Comparison of ENCODE assay signal across 8 mouse cellular contexts in genomic region chr1:181793541-181793940, GRCm38 (mm10). TPM values are rescaled to one million over a fixed set of nuclear protein-coding genes. Genes with fewer than 3 reads are reported as not detected.
DNase-seq lines count a peak whose midpoint lies in the region; ATAC-seq lines count a peak whose summit lies in the region.

No protein-coding gene starts in this region.

- no peak overlapping the region for H3K27ac ChIP-seq in embryonic facial prominence, embryonic 11.5 days (replicated peaks; ENCODE audit: low read depth, low read length)
- no peak overlapping the region for H3K27ac ChIP-seq in embryonic facial prominence, embryonic 10.5 days (replicated peaks)
- peak overlapping the region; percentile 59 for H3K27ac ChIP-seq in heart, embryonic 15.5 days
- H3K27ac ChIP-seq in forebrain, embryonic 11.5 days (ENCODE audit: low read depth, low read length) = no peak overlapping the region

- no peak overlapping the region for H3K4me3 ChIP-seq in embryonic facial prominence, embryonic 11.5 days (ENCODE audit: low read depth, low read length)
- H3K4me3 ChIP-seq in embryonic facial prominence, embryonic 10.5 days = no peak overlapping the region
- H3K4me3 ChIP-seq in heart, embryonic 15.5 days = no peak overlapping the region
- H3K4me3 ChIP-seq in forebrain, embryonic 11.5 days (ENCODE audit: low read depth, low read length) = no peak overlapping the region

- WGBS in embryonic facial prominence, embryonic 11.5 days = 49% methylated on average over 2 of the region's 2 CpGs
- 51% methylated on average over 2 of the region's 2 CpGs for WGBS in embryonic facial prominence, embryonic 10.5 days
- 40% methylated on average over 2 of the region's 2 CpGs for WGBS in heart, embryonic 15.5 days
- 79% methylated on average over 2 of the region's 2 CpGs for WGBS in forebrain, embryonic 11.5 days

- no peak for ATAC-seq in embryonic facial prominence, embryonic 11.5 days (replicated peaks; ENCODE audit: insufficient number of reproducible peaks, low FRiP score, low TSS enrichment, low read depth)
- ATAC-seq in heart, embryonic 15.5 days (replicated peaks; ENCODE audit: insufficient number of reproducible peaks, insufficient read depth, low FRiP score, low read depth) = peak; percentile 80
- no peak for ATAC-seq in forebrain, embryonic 11.5 days (replicated peaks; ENCODE audit: low FRiP score)

- no peaks in the 10 kb centered on the region for H3K36me3 ChIP-seq in embryonic facial prominence, embryonic 11.5 days (replicated peaks; ENCODE audit: control insufficient read depth, insufficient read depth, low read depth, low read length)
- H3K36me3 ChIP-seq in embryonic facial prominence, embryonic 10.5 days (replicated peaks) = no peaks in the 10 kb centered on the region
- no peaks in the 10 kb centered on the region for H3K36me3 ChIP-seq in heart, embryonic 15.5 days
- H3K36me3 ChIP-seq in forebrain, embryonic 11.5 days (ENCODE audit: control insufficient read depth, insufficient read depth, low read length) = no peaks in the 10 kb centered on the region

- no peaks in the 10 kb centered on the region for H3K27me3 ChIP-seq in embryonic facial prominence, embryonic 11.5 days (ENCODE audit: control insufficient read depth, insufficient read depth, low read length)
- no peaks in the 10 kb centered on the region for H3K27me3 ChIP-seq in embryonic facial prominence, embryonic 10.5 days (replicated peaks; ENCODE audit: low read depth, poor library complexity, severe bottlenecking)
- H3K27me3 ChIP-seq in heart, embryonic 15.5 days = no peaks in the 10 kb centered on the region
- H3K27me3 ChIP-seq in forebrain, embryonic 11.5 days (ENCODE audit: control insufficient read depth, insufficient read depth, low read length) = no peaks in the 10 kb centered on the region

- H3K4me2 ChIP-seq in embryonic facial prominence, embryonic 11.5 days (ENCODE audit: low read depth, low read length) = no peak overlapping the region
- H3K4me2 ChIP-seq in heart, embryonic 15.5 days = no peak overlapping the region
- H3K4me2 ChIP-seq in forebrain, embryonic 11.5 days (ENCODE audit: low read depth, low read length, severe bottlenecking) = no peak overlapping the region

- no peaks in the 10 kb centered on the region for H3K4me1 ChIP-seq in embryonic facial prominence, embryonic 11.5 days (ENCODE audit: control insufficient read depth, insufficient read depth, low read length)
- H3K4me1 ChIP-seq in embryonic facial prominence, embryonic 10.5 days = no peaks in the 10 kb centered on the region
- peaks cover 4% of the 10 kb centered on the region for H3K4me1 ChIP-seq in heart, embryonic 15.5 days (replicated peaks)
- H3K4me1 ChIP-seq in forebrain, embryonic 11.5 days (replicated peaks; ENCODE audit: control insufficient read depth, insufficient read depth, low read length) = no peaks in the 10 kb centered on the region

- DNase-seq in embryonic facial prominence, embryonic 11.5 days (ENCODE audit: low spot score) = peak; percentile 9
- no peak for DNase-seq in embryonic facial prominence, embryonic 10.5 days (ENCODE audit: low spot score)
- peak; percentile 49 for DNase-seq in adipocyte (ENCODE audit: low spot score)
- peak; percentile 15 to 18 for DNase-seq in left cerebral cortex, postnatal 25 days (ENCODE audit: low spot score in 2 of 2)
- DNase-seq in yolk sac, embryonic 10.5 days (ENCODE audit: low spot score) = peak; percentile 9
- no peak for DNase-seq in forebrain, embryonic 11.5 days (ENCODE audit: low spot score)
- DNase-seq in cerebellum, adult 8-10 months = no peak

- intact Hi-C loops in left cerebral cortex, postnatal 25 days (cut with DNase I) = no loop called here

- H3K9me3 ChIP-seq in embryonic facial prominence, embryonic 11.5 days (replicated peaks; ENCODE audit: control insufficient read depth, low read length) = no peaks in the 10 kb centered on the region
- H3K9me3 ChIP-seq in embryonic facial prominence, embryonic 10.5 days = no peaks in the 10 kb centered on the region
- H3K9me3 ChIP-seq in heart, embryonic 15.5 days (replicated peaks) = no peaks in the 10 kb centered on the region
- no peaks in the 10 kb centered on the region for H3K9me3 ChIP-seq in forebrain, embryonic 11.5 days (ENCODE audit: control insufficient read depth, low read length)

- no peak overlapping the region for H3K9ac ChIP-seq in embryonic facial prominence, embryonic 11.5 days (replicated peaks; ENCODE audit: low read length)
- H3K9ac ChIP-seq in heart, embryonic 15.5 days = no peak overlapping the region
- H3K9ac ChIP-seq in forebrain, embryonic 11.5 days (ENCODE audit: low read length) = no peak overlapping the region

RNA-seq across cellular contexts. Expression of gene Lbr, which starts 49.3 kb away (rescaled TPM):
- 166 and 181 TPM in 2 replicates for polyA plus RNA-seq in embryonic facial prominence, embryonic 11.5 days (2014; fragmentation: Nextera tagmentation; extraction: Ambion mirVana)
- polyA plus RNA-seq in embryonic facial prominence, embryonic 10.5 days (2016; fragmentation: Nextera tagmentation; extraction: Ambion mirVana) = 158 and 172 TPM in 2 replicates
- 55.7 and 74.5 TPM in 2 replicates for polyA plus RNA-seq in heart, embryonic 15.5 days (2015; fragmentation: Nextera tagmentation; extraction: Ambion mirVana)
- total RNA-seq in left cerebral cortex, postnatal 25 days (2021) = 10 to 100 TPM; 12.7 to 12.9 TPM
- polyA plus RNA-seq in forebrain, embryonic 11.5 days (2014; fragmentation: Nextera tagmentation; extraction: Ambion mirVana) = 199 and 211 TPM in 2 replicates

Comparison
In these comparisons a context has a peak if more than half of its experiments do, and no peak if none do; other contexts are left out.
1. DNase-seq: peak in embryonic facial prominence, embryonic 11.5 days (single experiment), adipocyte (single experiment), left cerebral cortex, postnatal 25 days (2 of 2) and yolk sac, embryonic 10.5 days (single experiment); none in embryonic facial prominence, embryonic 10.5 days (single experiment), forebrain, embryonic 11.5 days (single experiment) and cerebellum, adult 8-10 months (single experiment).